Mouse (Mus musculus) heart, embryonic 14.5 days (tissue): ENCODE data around the gene Becn1. TPM values are rescaled to one million over a fixed set of nuclear protein-coding genes. Genes with fewer than 3 reads are reported as not detected.

Experiments used
- ATAC-seq: fragments of 200-750 bp; cut with Nextera tagmentation; 2 replicates; pipeline ENCODE4 v1.8.0; 2017; ENCODE audit warnings: low read depth, moderate TSS enrichment; ENCODE audit not compliant: insufficient number of reproducible peaks, insufficient read depth, low FRiP score
- H3K27ac ChIP-seq, 2 experiments: fragments of 200-500 bp in 1 of 2; fragments of 300-500 bp in 1 of 2; sonication (generic) in 1 of 2; replicated peaks in 1 of 2; 2 replicates each; pipeline ENCODE4 v1.5.1; 2012 to 2014; ENCODE audit warnings: low read depth in 2 of 2, low read length in 2 of 2, control low read depth in 1 of 2, mild to moderate bottlenecking in 1 of 2, mixed read lengths in 1 of 2; ENCODE audit not compliant: control insufficient read depth in 1 of 2, insufficient read depth in 1 of 2
- H3K27me3 ChIP-seq: fragments of 300-500 bp; sonication (generic); 2 replicates; pipeline ENCODE4 v1.6.1; 2014; ENCODE audit warnings: mild to moderate bottlenecking, low read length, control low read depth; ENCODE audit not compliant: control insufficient read depth, insufficient read depth
- H3K36me3 ChIP-seq: fragments of 300-500 bp; sonication (generic); 2 replicates; pipeline ENCODE4 v1.6.1; 2014; ENCODE audit warnings: mild to moderate bottlenecking, control low read depth, low read length, mixed read lengths; ENCODE audit not compliant: control insufficient read depth, insufficient read depth
- H3K4me1 ChIP-seq, 2 experiments: fragments of 200-500 bp in 1 of 2; fragments of 300-500 bp in 1 of 2; sonication (generic) in 1 of 2; 2 replicates each; pipeline ENCODE4 v1.6.1; 2012 to 2014; ENCODE audit warnings: low read length in 2 of 2, control low read depth in 1 of 2, mixed read lengths in 1 of 2; ENCODE audit not compliant: control insufficient read depth in 2 of 2, insufficient read depth in 2 of 2
- H3K4me2 ChIP-seq: fragments of 300-500 bp; sonication (generic); 2 replicates; pipeline ENCODE4 v1.6.1; 2014; ENCODE audit warnings: mild to moderate bottlenecking, low read length
- H3K4me3 ChIP-seq, 2 experiments: fragments of 200-500 bp in 1 of 2; fragments of 300-500 bp in 1 of 2; sonication (generic) in 1 of 2; 2 replicates each; pipeline ENCODE4 v1.5.1; 2012 to 2014; ENCODE audit warnings: low read length in 2 of 2, mild to moderate bottlenecking in 2 of 2, control low read depth in 1 of 2, low read depth in 1 of 2, moderate library complexity in 1 of 2; ENCODE audit not compliant: control insufficient read depth in 1 of 2, insufficient read depth in 1 of 2
- H3K9ac ChIP-seq: fragments of 300-500 bp; sonication (generic); 2 replicates; pipeline ENCODE4 v1.6.1; 2014; ENCODE audit warnings: mild to moderate bottlenecking, low read length
- H3K9me3 ChIP-seq: fragments of 300-500 bp; sonication (generic); 2 replicates; pipeline ENCODE4 v1.6.1; 2016; ENCODE audit warnings: low read length, control low read depth; ENCODE audit not compliant: control insufficient read depth
- WGBS: fragments of 180-500 bp; shearing (Covaris S2); extraction: QIAGEN DNeasy Blood & Tissue Kit; methylation state at CpG from one replicate; pipeline ENCODE4 v1.1.7; 2014; 5-methylcytosine and 5-hydroxymethylcytosine counted together
- polyA plus RNA-seq: library from polyadenylated mRNA; unstranded; fragments of >200 nt; fragmentation: Nextera tagmentation; extraction: Ambion mirVana; gene quantifications from 2 replicates; pipeline ENCODE4 v1.2.1, GENCODE M21; 2014

Gene Becn1
- polyA plus RNA-seq, 1 experiment from 2014 or later: 149 TPM

GRCm38 (mm10) chr11:101259948-101260825, 41.9 kb downstream of the Becn1 start, which contains the start of gene Wnk4:
Gene Wnk4 (plus strand): TSS chr11:101260567.
- Histone ChIP-seq H3K4me3 (peak within 1 kb of the TSS; percentile 64 to 71), H3K4me1 (peaks cover 35 to 55% of the 10 kb centered on the region in 2 experiments), H3K27me3 (peaks cover 25% of the 10 kb centered on the region), H3K9ac (peak within 1 kb of the TSS; percentile 82), H3K9me3 (no peaks in the 10 kb centered on the region), H3K36me3 (peaks cover 18% of the 10 kb centered on the region), H3K27ac (peak within 1 kb of the TSS; percentile 64 to 75), H3K4me2 (peak within 1 kb of the TSS; percentile 99)
- peak; percentile 77 for ATAC-seq
- WGBS: under 1% methylated on average over 42 of the region's 43 CpGs

GRCm38 (mm10) chr11:101259261-101259712, 42.8 kb downstream of the Becn1 start:
- Histone ChIP-seq H3K27me3 (peaks cover 18% of the 10 kb centered on the region), H3K36me3 (peaks cover 18% of the 10 kb centered on the region), H3K9ac (peak overlapping the region; percentile 82), H3K4me3 (peak overlapping the region in 1 of 2 experiments; percentile 64; a peak in 1 of 4 replicates), H3K4me1 (peaks cover 32 to 52% of the 10 kb centered on the region in 2 experiments), H3K4me2 (peak overlapping the region; percentile 99), H3K9me3 (no peaks in the 10 kb centered on the region), H3K27ac (peak overlapping the region; percentile 28 to 75; a peak in 3 of 4 replicates)
- WGBS: 25% methylated on average over 6 of the region's 6 CpGs
- 0 out of 2 replicates have a peak, but pooled peaks have one; percentile 16 for ATAC-seq

GRCm38 (mm10) chr11:101255826-101256775, 46.0 kb downstream of the Becn1 start:
- Histone ChIP-seq H3K9ac (no peak overlapping the region), H3K27me3 (no peaks in the 10 kb centered on the region), H3K9me3 (no peaks in the 10 kb centered on the region), H3K4me3 (no peak overlapping the region), H3K36me3 (peaks cover 18% of the 10 kb centered on the region), H3K4me1 (peaks cover 21 to 45% of the 10 kb centered on the region in 2 experiments), H3K27ac (peak overlapping the region; percentile 80 to 84), H3K4me2 (peak overlapping the region; percentile 24; the same call in 1 of the 2 replicates)
- no peak for ATAC-seq
- 40% methylated on average over 13 of the region's 13 CpGs for WGBS

GRCm38 (mm10) chr11:101253613-101254389, 48.3 kb downstream of the Becn1 start, which contains the start of gene Vps25:
Gene Vps25 (plus strand): TSS chr11:101253707.
- peaks cover 16% of the 10 kb centered on the region for H3K36me3 ChIP-seq
- H3K4me2 ChIP-seq: peak within 1 kb of the TSS; percentile 77
- peak within 1 kb of the TSS; percentile 92 for H3K9ac ChIP-seq
- WGBS: under 1% methylated on average over 40 of the region's 40 CpGs
- peak within 1 kb of the TSS; percentile 88 to 90 for H3K27ac ChIP-seq
- H3K9me3 ChIP-seq: no peaks in the 10 kb centered on the region
- ATAC-seq: peak; percentile 64
- H3K4me3 ChIP-seq: peak within 1 kb of the TSS; percentile 77 to 90
- H3K4me1 ChIP-seq: peaks cover 8 to 33% of the 10 kb centered on the region in 2 experiments
- no peaks in the 10 kb centered on the region for H3K27me3 ChIP-seq

- ATAC-seq: no peak
- peak overlapping the region; percentile 92 for H3K9ac ChIP-seq
- peak overlapping the region; percentile 77 to 90 for H3K4me3 ChIP-seq
- H3K36me3 ChIP-seq: peaks cover 7% of the 10 kb centered on the region
- H3K27ac ChIP-seq: peak overlapping the region; percentile 84 to 90
- H3K4me2 ChIP-seq: peak overlapping the region; percentile 77
- WGBS: 11% methylated on average over 7 of the region's 7 CpGs
- peaks cover under 1% of the 10 kb centered on the region; the same call in 1 of the 2 replicates for H3K27me3 ChIP-seq
- peaks cover 6 to 25% of the 10 kb centered on the region in 2 experiments for H3K4me1 ChIP-seq
- H3K9me3 ChIP-seq: no peaks in the 10 kb centered on the region
Observed at GRCm38 (mm10) chr11:101252941-101253340, 49.1 kb downstream of the Becn1 start.

GRCm38 (mm10) chr11:101251031-101251430, 51.1 kb downstream of the Becn1 start:
- Histone ChIP-seq H3K4me1 (peaks cover 2 to 23% of the 10 kb centered on the region in 2 experiments), H3K9me3 (no peaks in the 10 kb centered on the region), H3K4me3 (no peak overlapping the region), H3K36me3 (0 out of 2 replicates have a peak, but pooled peaks cover 5% of the 10 kb centered on the region), H3K4me2 (no peak overlapping the region), H3K9ac (no peak overlapping the region), H3K27ac (no peak overlapping the region), H3K27me3 (peaks cover 19% of the 10 kb centered on the region)
- no peak for ATAC-seq
- WGBS: 69% methylated on average over 2 of the region's 2 CpGs
